Mouse (Mus musculus) CH12.LX (cell line): ENCODE measurements around the gene Acvr1c. TPM values are rescaled to one million over a fixed set of nuclear protein-coding genes. Genes with fewer than 3 reads are reported as not detected.

Experiments used
- DNase-seq: peaks from one replicate; pipeline ENCODE4 v3.0.0-alpha.2; 2013; ENCODE audit errors: extremely low read depth
- H3K27ac ChIP-seq: 2 replicates; pipeline ENCODE4 v1.5.1; 2012; ENCODE audit warnings: low read depth, mild to moderate bottlenecking, control low read depth, moderate library complexity; ENCODE audit not compliant: insufficient read depth
- H3K27me3 ChIP-seq: replicated peaks from 2 replicates; pipeline ENCODE3; 2012; ENCODE audit warnings: inconsistent platforms
- H3K36me3 ChIP-seq, 2 experiments: replicated peaks in 1 of 2; 2 replicates each; pipeline versions ENCODE3 to v1.6.1; 2012; ENCODE audit warnings: inconsistent platforms in 1 of 2, low read length in 1 of 2, mild to moderate bottlenecking in 1 of 2, mixed read lengths in 1 of 2, moderate library complexity in 1 of 2; ENCODE audit not compliant: control insufficient read depth in 1 of 2, insufficient read depth in 1 of 2
- H3K4me1 ChIP-seq, 2 experiments: 2 replicates each; pipeline ENCODE4 v1.6.1; 2012; ENCODE audit warnings: inconsistent platforms in 1 of 2, moderate library complexity in 1 of 2; ENCODE audit not compliant: insufficient read depth in 2 of 2, control insufficient read depth in 1 of 2
- H3K4me2 ChIP-seq: 2 replicates; pipeline ENCODE4 v1.6.1; 2012; ENCODE audit warnings: low read depth, mild to moderate bottlenecking, control low read depth; ENCODE audit not compliant: poor library complexity, insufficient read depth, severe bottlenecking
- H3K4me3 ChIP-seq, 3 experiments: fragments of 150-350 bp in 1 of 3; sonication (generic) in 1 of 3; replicated peaks in 1 of 3; 2 replicates each; pipeline versions ENCODE3 to v1.5.1; 2011 to 2012; ENCODE audit warnings: low read depth in 2 of 3, low read length in 2 of 3, mild to moderate bottlenecking in 2 of 3, moderate library complexity in 2 of 3, control low read depth in 1 of 3, improper control_type of control experiment in 1 of 3, inconsistent platforms in 1 of 3, mixed read lengths in 1 of 3; ENCODE audit not compliant: poor library complexity in 1 of 3
- H3K79me2 ChIP-seq: replicated peaks from 2 replicates; pipeline ENCODE4 v1.6.1; 2012; ENCODE audit warnings: mild to moderate bottlenecking, moderate library complexity; ENCODE audit not compliant: control insufficient read depth, poor library complexity, insufficient read depth, severe bottlenecking; ENCODE audit errors: extremely low read depth
- H3K9ac ChIP-seq: 2 replicates; pipeline ENCODE4 v1.6.1; 2012; ENCODE audit warnings: low read depth, mild to moderate bottlenecking, control low read depth, moderate library complexity; ENCODE audit not compliant: insufficient read depth
- H3K9me3 ChIP-seq: replicated peaks from 2 replicates; pipeline ENCODE3; 2012; ENCODE audit warnings: low read length, inconsistent platforms, mixed read lengths
- BHLHE40 ChIP-seq: IDR thresholded peaks from 2 replicates; pipeline ENCODE4 v1.6.1; 2011; ENCODE audit warnings: mild to moderate bottlenecking, low read depth, low read length, improper control_type of control experiment
- CTCF ChIP-seq, 2 experiments: IDR thresholded peaks in 1 of 2; conservative IDR thresholded peaks in 1 of 2; 2 replicates each; pipeline ENCODE4 v1.5.1; 2011 to 2012; ENCODE audit warnings: low read depth in 2 of 2, low read length in 2 of 2, improper control_type of control experiment in 1 of 2, inconsistent platforms in 1 of 2, mild to moderate bottlenecking in 1 of 2, moderate library complexity in 1 of 2
- ELF1 ChIP-seq: IDR thresholded peaks from 2 replicates; pipeline ENCODE4 v1.6.1; 2014; ENCODE audit warnings: low read depth, mild to moderate bottlenecking, inconsistent platforms, low read length, improper control_type of control experiment
- EP300 ChIP-seq: IDR thresholded peaks from 2 replicates; pipeline ENCODE4 v1.6.1; 2011; ENCODE audit warnings: low read length, improper control_type of control experiment
- GABPA ChIP-seq: IDR thresholded peaks from 2 replicates; pipeline ENCODE4 v1.6.1; 2012; ENCODE audit warnings: low read depth, low read length, improper control_type of control experiment, inconsistent platforms; ENCODE audit not compliant: insufficient replicate concordance
- HCFC1 ChIP-seq: IDR thresholded peaks from 2 replicates; pipeline ENCODE4 v1.6.1; 2012; ENCODE audit warnings: low read depth, mild to moderate bottlenecking, inconsistent platforms, low read length, improper control_type of control experiment
- IRF4 ChIP-seq: IDR thresholded peaks from 2 replicates; pipeline ENCODE4 v1.6.1; 2014; ENCODE audit warnings: low read depth, mild to moderate bottlenecking, inconsistent platforms, low read length, improper control_type of control experiment
- JUN ChIP-seq: IDR thresholded peaks from 2 replicates; pipeline ENCODE4 v1.6.1; 2011; ENCODE audit warnings: low read depth, mild to moderate bottlenecking, low read length, improper control_type of control experiment, moderate library complexity; ENCODE audit not compliant: insufficient read depth
- KAT2A ChIP-seq: IDR thresholded peaks from 2 replicates; pipeline ENCODE4 v1.6.1; 2012; ENCODE audit warnings: low read length, improper control_type of control experiment, inconsistent platforms; ENCODE audit not compliant: insufficient replicate concordance
- MXI1 ChIP-seq: IDR thresholded peaks from 2 replicates; pipeline ENCODE4 v1.6.1; 2011; ENCODE audit warnings: mild to moderate bottlenecking, low read depth, low read length, improper control_type of control experiment
- NELFE ChIP-seq: IDR thresholded peaks from 2 replicates; pipeline ENCODE4 v1.6.1; 2011; ENCODE audit warnings: low read depth, low read length, improper control_type of control experiment
- POLR2A ChIP-seq: IDR thresholded peaks from 2 replicates; pipeline ENCODE4 v1.6.1; 2011; ENCODE audit warnings: low read depth, mild to moderate bottlenecking, improper control_type of control experiment, low read length
- RAD21 ChIP-seq: IDR thresholded peaks from 2 replicates; pipeline ENCODE4 v1.6.1; 2011; ENCODE audit warnings: low read depth, mild to moderate bottlenecking, low read length, improper control_type of control experiment, moderate library complexity
- RCOR1 ChIP-seq: conservative IDR thresholded peaks from 2 replicates; pipeline ENCODE4 v1.6.1; 2012; ENCODE audit warnings: low read depth, mild to moderate bottlenecking, inconsistent platforms, low read length, improper control_type of control experiment
- SIN3A ChIP-seq: IDR thresholded peaks from 2 replicates; pipeline ENCODE4 v1.6.1; 2012; ENCODE audit warnings: low read length, improper control_type of control experiment, inconsistent platforms
- SMC3 ChIP-seq: IDR thresholded peaks from 2 replicates; pipeline ENCODE4 v1.6.1; 2011; ENCODE audit warnings: low read depth, low read length, improper control_type of control experiment
- TBP ChIP-seq: conservative IDR thresholded peaks from 2 replicates; pipeline ENCODE4 v1.6.1; 2011; ENCODE audit warnings: low read depth, low read length, improper control_type of control experiment
- USF2 ChIP-seq: conservative IDR thresholded peaks from 2 replicates; pipeline ENCODE4 v1.6.1; 2011; ENCODE audit warnings: low read depth, low read length, improper control_type of control experiment
- ZMIZ1 ChIP-seq: IDR thresholded peaks from 2 replicates; pipeline ENCODE4 v1.6.1; 2012; ENCODE audit warnings: low read depth, mild to moderate bottlenecking, inconsistent platforms, low read length, improper control_type of control experiment
- ZNF384 ChIP-seq: IDR thresholded peaks from 2 replicates; pipeline ENCODE4 v1.6.1; 2012; ENCODE audit warnings: low read depth, low read length, improper control_type of control experiment, inconsistent platforms
- dilution Hi-C: fragments of 300-500 bp; cut with MboI; formaldehyde crosslinking; loops from 2 replicates; pipeline ENCODE4 v1.14.3; 2020; ENCODE audit warnings: low sequenced_read_pairs; ENCODE audit not compliant: extremely low pct_unique_long_range_greater_than_20kb, extremely low pct_ligation_motif_present
- in situ Hi-C: fragments of 300-500 bp; cut with MboI; formaldehyde crosslinking; loops from 3 replicates; pipeline ENCODE4 v1.14.3; 2019; ENCODE audit warnings: low sequenced_read_pairs, low pct_ligation_motif_present, low pct_unique_long_range_greater_than_20kb, mixed read lengths
- polyA plus RNA-seq: library from polyadenylated mRNA; unstranded; fragments of >175 nt; gene quantifications from 2 replicates; pipeline ENCODE4 v1.2.1, GENCODE M21; 2012; ENCODE audit warnings: low read depth; ENCODE audit not compliant: insufficient read length
- total RNA-seq, 2 experiments: library from RNA; depleted of rRNA; stranded (reverse); fragments of 300-350 nt in 1 of 2; fragments of >200 nt in 1 of 2; gene quantifications; 2 replicates each; pipeline ENCODE4 v1.2.3; 2012 to 2014

Acvr1c gene
- total and polyA plus RNA-seq, 3 experiments: 0.03 to 0.21 TPM; not detected in 1

DNA sequence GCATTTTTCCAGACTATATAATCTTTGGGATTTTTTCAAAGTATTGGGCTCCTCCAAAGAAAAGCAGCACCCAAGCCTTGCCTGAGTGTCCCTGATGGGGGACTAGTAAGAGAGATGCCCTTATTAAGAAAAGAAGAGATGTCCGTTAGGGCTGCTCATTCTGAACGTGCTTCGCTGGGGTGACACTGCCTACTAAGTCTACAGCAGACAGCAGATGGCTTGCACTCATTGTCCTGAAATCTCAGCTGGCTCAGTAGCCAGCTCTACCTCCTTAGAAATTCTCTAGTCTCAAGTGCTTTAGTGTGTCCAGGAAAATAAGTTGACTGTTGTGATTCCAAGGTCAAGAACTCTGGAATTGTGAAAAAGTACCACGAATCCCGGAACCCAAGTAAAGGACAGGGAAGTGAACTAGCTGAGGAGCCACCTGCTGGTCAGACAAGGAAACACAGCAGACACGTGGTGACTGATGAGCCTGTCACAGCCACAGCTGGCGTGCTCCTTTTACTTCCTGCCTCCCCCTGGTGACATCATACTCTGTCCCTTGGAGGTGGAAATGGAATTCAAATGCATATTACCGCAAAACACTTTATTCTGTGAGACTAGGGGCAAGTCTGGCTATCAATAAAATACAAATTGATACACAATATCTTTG, 75.3 kb downstream of the Acvr1c start (continued):
- TF ChIP-seq GABPA (no peak), SMC3 (peak; percentile 83), USF2 (peak; percentile 62), JUN (peak; percentile 75), BHLHE40 (peak; percentile 39; the same call in 1 of the 2 replicates)

DNA sequence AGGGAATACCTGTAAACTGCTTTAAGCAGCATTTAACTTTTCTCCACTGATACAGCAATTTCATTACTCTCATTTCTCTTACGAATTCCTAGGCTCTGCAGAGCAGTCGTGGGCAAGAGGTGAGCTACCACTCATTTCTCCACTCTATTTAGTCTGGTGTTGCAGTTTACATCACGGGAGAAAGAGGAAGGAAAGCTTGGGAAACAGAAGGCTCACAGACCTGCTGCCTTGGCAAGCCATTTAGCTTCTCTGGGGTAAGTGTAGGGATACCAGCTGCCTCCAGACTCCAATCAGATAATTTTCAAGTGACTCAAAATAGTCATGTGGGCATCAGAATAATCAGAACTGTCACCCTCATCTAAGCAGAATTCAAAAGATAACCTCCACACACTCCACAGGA, 76.6 kb downstream of the Acvr1c start:
- Histone ChIP-seq H3K4me1 (peaks cover 10 to 30% of the 10 kb centered on the region in 2 experiments), H3K9ac (no peak overlapping the region), H3K27ac (no peak overlapping the region), H3K4me3 (no peak overlapping the region), H3K36me3 (peaks cover 5 to 41% of the 10 kb centered on the region in 2 experiments), H3K9me3 (no peaks in the 10 kb centered on the region), H3K27me3 (no peaks in the 10 kb centered on the region), H3K79me2 (peaks cover 5% of the 10 kb centered on the region), H3K4me2 (no peak overlapping the region)
- in situ Hi-C loops: loop anchor here (25.0 kb wide), 1 partner anchor 94 kb away; the partner anchor contains the start of gene Cytip
- dilution Hi-C loops: no loop called here
- TF ChIP-seq HCFC1: no peak
- TF ChIP-seq TBP: no peak
- TF ChIP-seq CTCF (conservative IDR thresholded peaks at IDR 0.05 in 1 of 2, IDR thresholded peaks at IDR 0.05 in 1 of 2; ENCODE audit: low read depth in 2 of 2, low read length in 2 of 2): no peak
- TF ChIP-seq RAD21: no peak
- no peak for TF ChIP-seq EP300
- no peak for TF ChIP-seq MXI1
- TF ChIP-seq ZNF384: no peak
- no peak for TF ChIP-seq KAT2A
- TF ChIP-seq SIN3A: no peak
- TF ChIP-seq POLR2A: no peak
- no peak for TF ChIP-seq JUN
- no peak for TF ChIP-seq NELFE
- no peak for TF ChIP-seq ELF1
- TF ChIP-seq ZMIZ1: no peak
- DNase-seq: no peak

DNA sequence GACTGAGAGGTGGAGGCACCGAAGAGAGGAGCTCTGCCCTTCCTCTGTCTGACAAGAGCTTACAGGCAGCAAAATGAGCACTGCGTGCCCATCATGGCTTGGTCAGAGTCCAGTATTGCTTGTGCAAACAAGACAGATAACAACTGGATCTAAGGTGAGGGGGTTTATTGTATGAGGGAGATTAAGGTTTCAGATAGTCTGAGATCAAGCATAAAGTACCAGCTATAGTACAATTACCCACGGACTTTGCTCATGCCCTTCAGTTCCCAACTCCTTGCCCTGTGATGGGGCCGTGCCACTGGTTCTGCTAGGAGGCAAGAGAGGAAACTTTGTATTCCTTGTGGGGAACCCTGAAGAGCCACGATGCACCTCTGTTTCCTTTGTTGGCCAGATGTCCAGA, 78.5 kb downstream of the Acvr1c start:
- Histone ChIP-seq H3K36me3 (peaks cover 5 to 30% of the 10 kb centered on the region in 2 experiments), H3K4me2 (no peak overlapping the region), H3K27me3 (no peaks in the 10 kb centered on the region), H3K9ac (no peak overlapping the region), H3K4me1 (peaks cover 12 to 30% of the 10 kb centered on the region in 2 experiments), H3K27ac (no peak overlapping the region), H3K9me3 (no peaks in the 10 kb centered on the region), H3K79me2 (peaks cover 5% of the 10 kb centered on the region), H3K4me3 (no peak overlapping the region)
- DNase-seq: no peak
- dilution Hi-C loops (no loop called here), in situ Hi-C loops (loop anchor here (25.0 kb wide), 1 partner anchor 92 kb away; the partner anchor contains the start of gene Cytip)
- TF ChIP-seq USF2 (no peak), SIN3A (no peak), IRF4 (no peak), MXI1 (no peak), HCFC1 (no peak), ELF1 (no peak), RCOR1 (no peak)
